In genomic region chr11:6417490-6417889, GRCm38 (mm10) we compare ENCODE assay signal across 8 mouse cellular contexts. TPM values are rescaled to one million over a fixed set of nuclear protein-coding genes. Genes with fewer than 3 reads are reported as not detected.
DNase-seq lines count a peak whose midpoint lies in the region; ATAC-seq and TF ChIP-seq lines count a peak whose summit lies in the region.
"Had no signal": no experiment of that assay in that cellular context is flagged by ENCODE, and none has a peak within 500 bp of the region (broad histone marks: within the 10 kb centered on the region; RNA-seq: fewer than 3 reads in every experiment).

No protein-coding gene starts in this region.

- H3K9ac ChIP-seq in lung, embryonic 16.5 days (ENCODE audit: low read length), result peak overlapping the region; percentile 97
- H3K9ac ChIP-seq in forebrain, embryonic 12.5 days, result peak overlapping the region; percentile 95; the same call in 1 of the 2 replicates
- H3K9ac ChIP-seq in limb, embryonic 14.5 days (ENCODE audit: low read depth, low read length, severe bottlenecking), result peak overlapping the region; percentile 94; the same call in 1 of the 2 replicates
- 0 out of 2 replicates have a peak overlapping the region, but pooled peaks have one; percentile 93 for H3K9ac ChIP-seq in stomach, embryonic 15.5 days

- H3K4me2 ChIP-seq in lung, embryonic 16.5 days (ENCODE audit: low read depth, low read length), result peak overlapping the region; percentile 98
- H3K4me2 ChIP-seq in forebrain, embryonic 12.5 days, result peak overlapping the region; percentile 72
- H3K4me2 ChIP-seq in limb, embryonic 14.5 days (replicated peaks; ENCODE audit: low read depth, low read length, severe bottlenecking), result peak overlapping the region; percentile 67
- H3K4me2 ChIP-seq in stomach, embryonic 15.5 days, result peak overlapping the region; percentile 92

- ATAC-seq in lung, embryonic 16.5 days (ENCODE audit: low read depth), result no peak
- no peak for ATAC-seq in forebrain, embryonic 12.5 days (ENCODE audit: low FRiP score)
- ATAC-seq in limb, embryonic 14.5 days (ENCODE audit: low FRiP score, low read depth), result no peak
- ATAC-seq in stomach, embryonic 15.5 days (ENCODE audit: insufficient read depth, low FRiP score, low read depth), result no peak

- peaks cover 15% of the 10 kb centered on the region for H3K4me1 ChIP-seq in lung, embryonic 16.5 days (replicated peaks; ENCODE audit: control insufficient read depth, insufficient read depth, low read length)
- H3K4me1 ChIP-seq in forebrain, embryonic 12.5 days, result peaks cover 28% of the 10 kb centered on the region
- peaks cover 18% of the 10 kb centered on the region for H3K4me1 ChIP-seq in limb, embryonic 14.5 days (ENCODE audit: control insufficient read depth, insufficient read depth, low read length)
- H3K4me1 ChIP-seq in stomach, embryonic 15.5 days, result peaks cover 13% of the 10 kb centered on the region; the same call in 1 of the 2 replicates

- TF ChIP-seq POLR2A in limb, embryonic 14.5 days (IDR thresholded peaks at IDR 0.05; ENCODE audit: borderline replicate concordance, extremely low read depth, insufficient read depth, insufficient read length), result no peak

- peak overlapping the region; percentile 98 for H3K4me3 ChIP-seq in lung, embryonic 16.5 days (ENCODE audit: low read length)
- peak overlapping the region; percentile 89 for H3K4me3 ChIP-seq in forebrain, embryonic 12.5 days (replicated peaks)
- peak overlapping the region; percentile 96 for H3K4me3 ChIP-seq in limb, embryonic 14.5 days (replicated peaks; ENCODE audit: low read length)
- H3K4me3 ChIP-seq in stomach, embryonic 15.5 days (replicated peaks), result peak overlapping the region; percentile 94

- H3K27me3 ChIP-seq in lung, embryonic 16.5 days (ENCODE audit: control insufficient read depth, insufficient read depth, low read depth, low read length), result no peaks in the 10 kb centered on the region
- H3K27me3 ChIP-seq in forebrain, embryonic 12.5 days, result no peaks in the 10 kb centered on the region
- H3K27me3 ChIP-seq in limb, embryonic 14.5 days (ENCODE audit: control insufficient read depth, insufficient read depth, low read length), result no peaks in the 10 kb centered on the region
- H3K27me3 ChIP-seq in stomach, embryonic 15.5 days (replicated peaks), result no peaks in the 10 kb centered on the region

- H3K9me3 ChIP-seq in lung, embryonic 16.5 days (ENCODE audit: control insufficient read depth, low read length), result no peaks in the 10 kb centered on the region
- H3K9me3 ChIP-seq in forebrain, embryonic 12.5 days, result no peaks in the 10 kb centered on the region
- H3K9me3 ChIP-seq in limb, embryonic 14.5 days (ENCODE audit: control insufficient read depth, low read length), result no peaks in the 10 kb centered on the region
- H3K9me3 ChIP-seq in stomach, embryonic 15.5 days, result no peaks in the 10 kb centered on the region

- H3K36me3 ChIP-seq in lung, embryonic 16.5 days (ENCODE audit: control insufficient read depth, insufficient read depth, low read length), result peaks cover 25% of the 10 kb centered on the region
- H3K36me3 ChIP-seq in forebrain, embryonic 12.5 days (replicated peaks), result peaks cover 40% of the 10 kb centered on the region
- H3K36me3 ChIP-seq in limb, embryonic 14.5 days (ENCODE audit: control insufficient read depth, insufficient read depth, low read length), result peaks cover 38% of the 10 kb centered on the region
- H3K36me3 ChIP-seq in stomach, embryonic 15.5 days, result peaks cover 19% of the 10 kb centered on the region

- H3K27ac ChIP-seq in lung, embryonic 16.5 days (ENCODE audit: low read length), result no peak overlapping the region; the same call in 1 of the 2 replicates
- peak overlapping the region; percentile 31; the same call in 1 of the 2 replicates for H3K27ac ChIP-seq in forebrain, embryonic 12.5 days
- no peak overlapping the region for H3K27ac ChIP-seq in limb, embryonic 14.5 days (replicated peaks; ENCODE audit: low read depth, low read length)
- no peak overlapping the region for H3K27ac ChIP-seq in stomach, embryonic 15.5 days

- DNase-seq in lung, adult 18-20 months, result no peak
- DNase-seq in limb, embryonic 14.5 days (ENCODE audit: low spot score), result no peak
- no peak for DNase-seq in embryo, embryonic 11 days
- DNase-seq in gastrocnemius, postnatal 25 days, result no peak
- DNase-seq: adrenal gland, postnatal 14 days had no signal

RNA-seq across cellular contexts. Expression of gene Ppia, which starts 2.2 kb away (rescaled TPM):
- 5,388 and 5,620 TPM in 2 replicates for polyA plus RNA-seq in lung, embryonic 16.5 days (2015; fragmentation: Nextera tagmentation; extraction: Ambion mirVana)
- polyA plus RNA-seq in forebrain, embryonic 12.5 days (2016; fragmentation: Nextera tagmentation; extraction: Ambion mirVana), result 4,594 and 4,665 TPM in 2 replicates
- polyA plus RNA-seq in limb, embryonic 14.5 days (2012; rRNA removed), result 2,776 and 3,384 TPM in 2 replicates
- polyA plus RNA-seq in limb, embryonic 14.5 days (2014; fragmentation: Nextera tagmentation; extraction: Ambion mirVana), result 4,586 and 4,744 TPM in 2 replicates
- 5,074 and 5,744 TPM in 2 replicates for polyA plus RNA-seq in stomach, embryonic 15.5 days (2015; fragmentation: Nextera tagmentation; extraction: Ambion mirVana)
- 100 to 1,000 TPM; 197 to 277 TPM for total RNA-seq in gastrocnemius, postnatal 25 days (2021)

RNA-seq across cellular contexts. Expression of gene H2afv, which starts 26.8 kb away (rescaled TPM):
- 581 and 621 TPM in 2 replicates for polyA plus RNA-seq in lung, embryonic 16.5 days (2015; fragmentation: Nextera tagmentation; extraction: Ambion mirVana)
- polyA plus RNA-seq in forebrain, embryonic 12.5 days (2016; fragmentation: Nextera tagmentation; extraction: Ambion mirVana), result 853 and 916 TPM in 2 replicates
- polyA plus RNA-seq in limb, embryonic 14.5 days (2012; rRNA removed), result 203 and 273 TPM in 2 replicates
- polyA plus RNA-seq in limb, embryonic 14.5 days (2014; fragmentation: Nextera tagmentation; extraction: Ambion mirVana), result 548 and 588 TPM in 2 replicates
- polyA plus RNA-seq in stomach, embryonic 15.5 days (2015; fragmentation: Nextera tagmentation; extraction: Ambion mirVana), result 399 and 425 TPM in 2 replicates
- 10 to 100 TPM; 44.6 TPM for total RNA-seq in gastrocnemius, postnatal 25 days (2021)

RNA-seq across cellular contexts. Expression of gene Zmiz2, which starts 28.6 kb away (rescaled TPM):
- 9.3 and 10.9 TPM in 2 replicates for polyA plus RNA-seq in lung, embryonic 16.5 days (2015; fragmentation: Nextera tagmentation; extraction: Ambion mirVana)
- polyA plus RNA-seq in forebrain, embryonic 12.5 days (2016; fragmentation: Nextera tagmentation; extraction: Ambion mirVana), result 22.8 and 26.0 TPM in 2 replicates
- 34.1 and 47.4 TPM in 2 replicates for polyA plus RNA-seq in limb, embryonic 14.5 days (2012; rRNA removed)
- polyA plus RNA-seq in limb, embryonic 14.5 days (2014; fragmentation: Nextera tagmentation; extraction: Ambion mirVana), result 12.4 and 12.9 TPM in 2 replicates
- polyA plus RNA-seq in stomach, embryonic 15.5 days (2015; fragmentation: Nextera tagmentation; extraction: Ambion mirVana), result 10.7 and 11.1 TPM in 2 replicates
- total RNA-seq in gastrocnemius, postnatal 25 days (2021), result 10 to 100 TPM; 37.4 to 43.0 TPM

RNA-seq across cellular contexts. Expression of gene Purb, which starts 58.2 kb away (rescaled TPM):
- 31.2 and 32.6 TPM in 2 replicates for polyA plus RNA-seq in lung, embryonic 16.5 days (2015; fragmentation: Nextera tagmentation; extraction: Ambion mirVana)
- polyA plus RNA-seq in forebrain, embryonic 12.5 days (2016; fragmentation: Nextera tagmentation; extraction: Ambion mirVana), result 15.9 and 17.9 TPM in 2 replicates
- 17.6 and 20.9 TPM in 2 replicates for polyA plus RNA-seq in limb, embryonic 14.5 days (2012; rRNA removed)
- 24.8 and 27.1 TPM in 2 replicates for polyA plus RNA-seq in limb, embryonic 14.5 days (2014; fragmentation: Nextera tagmentation; extraction: Ambion mirVana)
- 28.5 and 28.7 TPM in 2 replicates for polyA plus RNA-seq in stomach, embryonic 15.5 days (2015; fragmentation: Nextera tagmentation; extraction: Ambion mirVana)
- 10 to 100 TPM; 21.8 to 21.9 TPM for total RNA-seq in gastrocnemius, postnatal 25 days (2021)
